Mouse (Mus musculus): ENCODE measurements around the gene Znrf1. TPM values are rescaled to one million over a fixed set of nuclear protein-coding genes. Genes with fewer than 3 reads are reported as not detected.

Znrf1 gene
- total and polyA plus RNA-seq, 3 experiments: 9.3 to 21.2 (median 9.5) TPM

GRCm38 (mm10) chr8:111547144-111547543, 11.2 kb downstream of the Znrf1 start:
- peaks cover 5% of the 10 kb centered on the region for H3K9me3 ChIP-seq (replicated peaks; ENCODE audit: low read length)
- no peaks in the 10 kb centered on the region for H3K27me3 ChIP-seq (replicated peaks)
- H3K36me3 ChIP-seq (replicated peaks in 1 of 2; ENCODE audit: control insufficient read depth in 1 of 2, insufficient read depth in 1 of 2, low read length in 1 of 2): peaks cover 0 to 20% of the 10 kb centered on the region in 2 experiments
- TF ChIP-seq ZKSCAN1 (IDR thresholded peaks at IDR 0.05; ENCODE audit: borderline replicate concordance, low read depth, low read length) (no peak), MEF2A (IDR thresholded peaks at IDR 0.05; ENCODE audit: borderline replicate concordance, low read depth, low read length) (no peak), EP300 (IDR thresholded peaks at IDR 0.05; ENCODE audit: low read length) (no peak), GABPA (IDR thresholded peaks at IDR 0.05; ENCODE audit: insufficient replicate concordance, low read depth, low read length) (no peak), TCF12 (IDR thresholded peaks at IDR 0.05; ENCODE audit: low read depth, low read length) (no peak), MAFK (IDR thresholded peaks at IDR 0.05; ENCODE audit: insufficient replicate concordance, low read length) (no peak), HCFC1 (IDR thresholded peaks at IDR 0.05; ENCODE audit: low read depth, low read length) (no peak), CHD1 (IDR thresholded peaks at IDR 0.05; ENCODE audit: low read depth, low read length) (no peak), MXI1 (IDR thresholded peaks at IDR 0.05; ENCODE audit: low read depth, low read length) (no peak), MAX (IDR thresholded peaks at IDR 0.05; ENCODE audit: low read length) (no peak), ZNF384 (IDR thresholded peaks at IDR 0.05; ENCODE audit: low read depth, low read length) (no peak), CTCF (conservative IDR thresholded peaks at IDR 0.05 in 1 of 2, IDR thresholded peaks at IDR 0.05 in 1 of 2; ENCODE audit: low read depth in 2 of 2, low read length in 2 of 2) (no peak)
- no peak overlapping the region for H3K27ac ChIP-seq (ENCODE audit: insufficient read depth, low read depth)
- no peak overlapping the region for H3K9ac ChIP-seq (ENCODE audit: insufficient read depth, low read depth)
- no peak overlapping the region for H3K4me2 ChIP-seq (ENCODE audit: insufficient read depth, low read depth, poor library complexity, severe bottlenecking)
- in situ Hi-C loops (cut with MboI; ENCODE audit: low pct_ligation_motif_present, low pct_unique_long_range_greater_than_20kb, low sequenced_read_pairs): no loop called here
- H3K4me1 ChIP-seq (ENCODE audit: control insufficient read depth in 1 of 2, insufficient read depth in 2 of 2): peaks cover 0 to 23% of the 10 kb centered on the region in 2 experiments; a peak in 2 of 4 replicates
- no peaks in the 10 kb centered on the region; the same call in 1 of the 2 replicates for H3K79me2 ChIP-seq (replicated peaks; ENCODE audit: control insufficient read depth, extremely low read depth, insufficient read depth, poor library complexity, severe bottlenecking)
- H3K4me3 ChIP-seq (replicated peaks in 1 of 3; ENCODE audit: low read depth in 2 of 3, low read length in 2 of 3, poor library complexity in 1 of 3): no peak overlapping the region
- no peak for DNase-seq (ENCODE audit: extremely low read depth)
- dilution Hi-C loops (cut with MboI; ENCODE audit: extremely low pct_ligation_motif_present, extremely low pct_unique_long_range_greater_than_20kb, low sequenced_read_pairs): no loop called here

GRCm38 (mm10) chr8:111548201-111548600, 12.3 kb downstream of the Znrf1 start:
- H3K27me3 ChIP-seq (replicated peaks): no peaks in the 10 kb centered on the region
- TF ChIP-seq NRF1 (IDR thresholded peaks at IDR 0.05; ENCODE audit: low read depth, low read length): no peak
- no peak for TF ChIP-seq SMC3 (IDR thresholded peaks at IDR 0.05; ENCODE audit: low read depth, low read length)
- no peak for TF ChIP-seq MYC (IDR thresholded peaks at IDR 0.05; ENCODE audit: low read depth, low read length)
- TF ChIP-seq PAX5 (IDR thresholded peaks at IDR 0.05; ENCODE audit: low read length): no peak
- no peak for TF ChIP-seq TCF12 (IDR thresholded peaks at IDR 0.05; ENCODE audit: low read depth, low read length)
- no peak for TF ChIP-seq RAD21 (IDR thresholded peaks at IDR 0.05; ENCODE audit: low read depth, low read length)
- no peak for TF ChIP-seq ZC3H11A (IDR thresholded peaks at IDR 0.05; ENCODE audit: low read depth, low read length)
- H3K79me2 ChIP-seq (replicated peaks; ENCODE audit: control insufficient read depth, extremely low read depth, insufficient read depth, poor library complexity, severe bottlenecking): no peaks in the 10 kb centered on the region; the same call in 1 of the 2 replicates
- H3K4me2 ChIP-seq (ENCODE audit: insufficient read depth, low read depth, poor library complexity, severe bottlenecking): no peak overlapping the region
- peaks cover 0 to 17% of the 10 kb centered on the region in 2 experiments for H3K36me3 ChIP-seq (replicated peaks in 1 of 2; ENCODE audit: control insufficient read depth in 1 of 2, insufficient read depth in 1 of 2, low read length in 1 of 2)
- in situ Hi-C loops (cut with MboI; ENCODE audit: low pct_ligation_motif_present, low pct_unique_long_range_greater_than_20kb, low sequenced_read_pairs): no loop called here
- dilution Hi-C loops (cut with MboI; ENCODE audit: extremely low pct_ligation_motif_present, extremely low pct_unique_long_range_greater_than_20kb, low sequenced_read_pairs): no loop called here
- no peak overlapping the region for H3K27ac ChIP-seq (ENCODE audit: insufficient read depth, low read depth)
- peaks cover 5% of the 10 kb centered on the region for H3K9me3 ChIP-seq (replicated peaks; ENCODE audit: low read length)
- no peak overlapping the region for H3K9ac ChIP-seq (ENCODE audit: insufficient read depth, low read depth)
- H3K4me1 ChIP-seq (ENCODE audit: control insufficient read depth in 1 of 2, insufficient read depth in 2 of 2): peaks cover 0 to 23% of the 10 kb centered on the region in 2 experiments; a peak in 2 of 4 replicates
- no peak overlapping the region for H3K4me3 ChIP-seq (replicated peaks in 1 of 3; ENCODE audit: low read depth in 2 of 3, low read length in 2 of 3, poor library complexity in 1 of 3)
- DNase-seq (ENCODE audit: extremely low read depth): no peak
